Comparison of ENCODE assay signal across 1 mouse cellular context in genomic region chr3:152122720-152123119, GRCm38 (mm10).
TF ChIP-seq lines count a peak whose summit lies in the region.

No protein-coding gene starts in this region.

TF ChIP-seq in CH12.LX, 34 proteins besides CTCF, POLR2A, EP300 and RAD21 (continued from another document):
- TF ChIP-seq NRF1 (IDR thresholded peaks at IDR 0.05; ENCODE audit: low read depth, low read length) (0 out of 2 replicates have a peak, but pooled peaks have one; percentile 27), MEF2A (IDR thresholded peaks at IDR 0.05; ENCODE audit: borderline replicate concordance, low read depth, low read length) (peak; percentile 51), CHD2 (IDR thresholded peaks at IDR 0.05; ENCODE audit: low read length) (peak; percentile 48), ELF1 (IDR thresholded peaks at IDR 0.05; ENCODE audit: low read depth, low read length) (peak; percentile 65), E2F4 (IDR thresholded peaks at IDR 0.05; ENCODE audit: insufficient replicate concordance, low read depth, low read length) (0 out of 2 replicates have a peak, but pooled peaks have one; percentile 36), SMC3 (IDR thresholded peaks at IDR 0.05; ENCODE audit: low read depth, low read length) (no peak), USF2 (conservative IDR thresholded peaks at IDR 0.05; ENCODE audit: low read depth, low read length) (no peak), JUND (conservative IDR thresholded peaks at IDR 0.05; ENCODE audit: low read depth, low read length) (peak; percentile 75; the same call in 1 of the 2 replicates), NELFE (IDR thresholded peaks at IDR 0.05; ENCODE audit: low read depth, low read length) (0 out of 2 replicates have a peak, but pooled peaks have one; percentile 19), BHLHE40 (IDR thresholded peaks at IDR 0.05; ENCODE audit: low read depth, low read length) (peak; percentile 57; the same call in 1 of the 2 replicates), ETS1 (conservative IDR thresholded peaks at IDR 0.05; ENCODE audit: low read depth, low read length) (peak; percentile 90), RCOR1 (conservative IDR thresholded peaks at IDR 0.05; ENCODE audit: low read depth, low read length) (0 out of 2 replicates have a peak, but pooled peaks have one; percentile 55), ZMIZ1 (IDR thresholded peaks at IDR 0.05; ENCODE audit: low read depth, low read length) (peak; percentile 27; the same call in 1 of the 2 replicates), TCF12 (IDR thresholded peaks at IDR 0.05; ENCODE audit: low read depth, low read length) (peak; percentile 30; the same call in 1 of the 2 replicates), GABPA (IDR thresholded peaks at IDR 0.05; ENCODE audit: insufficient replicate concordance, low read depth, low read length) (no peak), CHD1 (IDR thresholded peaks at IDR 0.05; ENCODE audit: low read depth, low read length) (no peak), PAX5 (IDR thresholded peaks at IDR 0.05; ENCODE audit: low read length) (no peak), MAX (IDR thresholded peaks at IDR 0.05; ENCODE audit: low read length) (0 out of 2 replicates have a peak, but pooled peaks have one; percentile 38)
